Mouse (Mus musculus) limb, embryonic 12.5 days (tissue): ENCODE results near the gene Gm49369. TPM values are rescaled to one million over a fixed set of nuclear protein-coding genes. Genes with fewer than 3 reads are reported as not detected.
"Not testable (repeated sequence)": the region's sequence is repeated elsewhere in the genome, so short reads cannot be mapped to it uniquely, and the experiment has no call there.

Source experiments
- ATAC-seq: fragments of 200-750 bp; cut with Nextera tagmentation; 2 replicates; pipeline ENCODE4 v1.8.0; 2017; ENCODE audit warnings: low read depth, moderate TSS enrichment; ENCODE audit not compliant: insufficient number of reproducible peaks, insufficient read depth, low FRiP score, low TSS enrichment
- H3K27ac ChIP-seq: fragments of 300-500 bp; sonication (generic); 2 replicates; pipeline ENCODE4 v1.5.1; 2016; ENCODE audit warnings: mild to moderate bottlenecking, moderate library complexity
- H3K27me3 ChIP-seq: fragments of 300-500 bp; sonication (generic); 2 replicates; pipeline ENCODE4 v1.6.1; 2016; ENCODE audit warnings: mild to moderate bottlenecking, moderate library complexity
- H3K36me3 ChIP-seq: fragments of 300-500 bp; sonication (generic); 2 replicates; pipeline ENCODE4 v1.6.1; 2016; ENCODE audit warnings: mild to moderate bottlenecking, moderate library complexity
- H3K4me1 ChIP-seq: fragments of 300-500 bp; sonication (generic); replicated peaks from 2 replicates; pipeline ENCODE4 v1.6.1; 2016
- H3K4me2 ChIP-seq: fragments of 300-500 bp; sonication (generic); 2 replicates; pipeline ENCODE4 v1.6.1; 2016; ENCODE audit warnings: mild to moderate bottlenecking, moderate library complexity
- H3K4me3 ChIP-seq: fragments of 300-500 bp; sonication (generic); replicated peaks from 2 replicates; pipeline ENCODE4 v1.5.1; 2016; ENCODE audit warnings: mild to moderate bottlenecking
- H3K9ac ChIP-seq: fragments of 300-500 bp; sonication (generic); replicated peaks from 2 replicates; pipeline ENCODE4 v1.6.1; 2016; ENCODE audit warnings: mild to moderate bottlenecking, moderate library complexity
- H3K9me3 ChIP-seq: fragments of 300-500 bp; sonication (generic); 2 replicates; pipeline ENCODE4 v1.6.1; 2016; ENCODE audit warnings: mild to moderate bottlenecking, moderate library complexity
- WGBS: fragments of 180-500 bp; shearing (Covaris S2); methylation state at CpG from one replicate; pipeline ENCODE4 v1.1.7; 2016; 5-methylcytosine and 5-hydroxymethylcytosine counted together
- polyA plus RNA-seq: library from polyadenylated mRNA; unstranded; fragments of >200 nt; fragmentation: Nextera tagmentation; extraction: Ambion mirVana; gene quantifications from 2 replicates; pipeline ENCODE4 v1.2.1, GENCODE M21; 2016

Gene Gm49369
- polyA plus RNA-seq, 1 experiment from 2014 or later, result 3.4 TPM

DNA sequence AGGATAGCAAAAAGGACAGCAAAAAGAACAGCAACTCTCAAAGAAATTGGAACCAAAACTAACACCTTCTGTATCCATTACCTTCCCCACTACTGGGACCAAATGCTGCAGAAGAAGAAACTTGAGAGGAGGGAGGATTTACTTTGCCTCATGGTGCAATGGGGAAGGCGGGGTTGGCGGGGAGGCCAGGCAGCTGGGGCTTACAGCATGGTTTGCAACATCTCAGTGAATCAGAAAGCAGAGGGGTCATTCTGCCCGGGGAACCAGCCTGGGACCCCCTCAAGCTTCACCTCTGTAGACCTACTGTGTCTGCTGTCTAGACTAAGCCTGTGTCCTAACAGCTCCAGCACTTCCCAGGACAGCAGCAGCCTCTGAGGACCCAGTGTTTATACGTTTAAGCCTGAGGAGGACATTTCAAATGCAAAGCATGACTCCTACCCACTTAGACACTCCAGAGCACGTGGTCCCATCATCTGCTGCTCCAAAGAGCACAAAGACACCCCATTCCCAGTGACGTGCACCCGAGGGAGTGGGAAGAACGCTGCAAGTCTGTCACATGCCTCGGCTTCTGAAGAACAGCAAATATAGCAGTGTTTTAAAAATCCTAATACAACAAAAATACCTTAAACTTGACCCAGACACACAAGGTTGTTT is 33.0 kb downstream of the Gm49369 start:
- ATAC-seq, result peak; percentile 68
- Histone ChIP-seq H3K27me3 (peaks cover 4% of the 10 kb centered on the region; the same call in 1 of the 2 replicates), H3K36me3 (no peaks in the 10 kb centered on the region), H3K9me3 (no peaks in the 10 kb centered on the region), H3K4me2 (0 out of 2 replicates have a peak overlapping the region, but pooled peaks have one; percentile 15), H3K27ac (no peak overlapping the region), H3K9ac (no peak overlapping the region), H3K4me3 (no peak overlapping the region), H3K4me1 (peaks cover 6% of the 10 kb centered on the region)
- WGBS, result 31% methylated on average over 9 of the region's 9 CpGs

DNA sequence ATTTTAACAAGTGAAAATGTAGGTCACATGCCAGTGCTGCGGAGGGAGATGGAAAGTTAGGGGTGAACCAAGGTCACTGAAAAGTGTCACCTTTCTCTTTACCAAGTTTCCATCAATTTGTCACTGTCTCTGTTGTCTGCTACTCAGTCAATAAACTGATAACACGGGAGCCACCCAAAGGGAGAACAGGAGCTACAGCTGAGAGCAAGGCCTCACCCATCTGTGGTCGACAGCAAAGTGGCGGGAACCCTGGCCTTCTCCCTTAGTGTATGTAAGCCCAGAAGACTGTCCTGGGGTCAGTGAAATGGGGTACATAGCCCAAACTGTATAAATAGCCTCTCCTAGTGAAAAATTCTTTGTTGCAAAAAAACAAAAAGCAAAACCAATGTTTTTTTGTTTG is 34.9 kb downstream of the Gm49369 start:
- Histone ChIP-seq H3K9me3 (no peaks in the 10 kb centered on the region), H3K27ac (no peak overlapping the region), H3K4me3 (no peak overlapping the region), H3K9ac (no peak overlapping the region), H3K4me2 (no peak overlapping the region), H3K27me3 (peaks cover 4% of the 10 kb centered on the region; the same call in 1 of the 2 replicates), H3K4me1 (peaks cover 6% of the 10 kb centered on the region), H3K36me3 (no peaks in the 10 kb centered on the region)
- no peak for ATAC-seq
- 64% methylated on average over 4 of the region's 4 CpGs for WGBS

DNA sequence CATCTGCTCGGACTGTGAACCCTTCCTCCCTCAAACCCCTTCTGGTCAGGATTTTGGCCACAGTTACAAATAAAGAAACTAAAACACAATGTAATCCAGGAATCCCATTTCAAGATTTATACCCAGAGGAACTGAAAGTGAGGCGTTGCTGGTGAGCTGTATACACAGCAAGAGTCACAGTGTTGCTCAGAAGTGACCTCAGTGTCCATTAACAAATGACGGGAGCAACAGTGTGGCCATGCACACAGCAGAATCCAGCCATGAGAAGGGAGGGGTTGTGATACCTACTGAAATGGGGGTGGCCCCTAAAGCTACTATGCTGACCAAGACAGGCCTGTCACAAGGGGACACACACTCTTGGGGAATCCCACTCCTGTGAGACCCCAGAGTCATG is 40.2 kb downstream of the Gm49369 start:
- no peaks in the 10 kb centered on the region for H3K36me3 ChIP-seq
- WGBS, result 77% methylated on average over 3 of the region's 3 CpGs
- no peak overlapping the region for H3K9ac ChIP-seq
- no peak for ATAC-seq
- H3K27me3 ChIP-seq, result no peaks in the 10 kb centered on the region
- no peak overlapping the region for H3K4me3 ChIP-seq
- H3K4me2 ChIP-seq, result no peak overlapping the region
- no peaks in the 10 kb centered on the region for H3K9me3 ChIP-seq
- H3K4me1 ChIP-seq, result peaks cover 10% of the 10 kb centered on the region; the same call in 1 of the 2 replicates
- H3K27ac ChIP-seq, result peak overlapping the region; percentile 37; the same call in 1 of the 2 replicates

DNA sequence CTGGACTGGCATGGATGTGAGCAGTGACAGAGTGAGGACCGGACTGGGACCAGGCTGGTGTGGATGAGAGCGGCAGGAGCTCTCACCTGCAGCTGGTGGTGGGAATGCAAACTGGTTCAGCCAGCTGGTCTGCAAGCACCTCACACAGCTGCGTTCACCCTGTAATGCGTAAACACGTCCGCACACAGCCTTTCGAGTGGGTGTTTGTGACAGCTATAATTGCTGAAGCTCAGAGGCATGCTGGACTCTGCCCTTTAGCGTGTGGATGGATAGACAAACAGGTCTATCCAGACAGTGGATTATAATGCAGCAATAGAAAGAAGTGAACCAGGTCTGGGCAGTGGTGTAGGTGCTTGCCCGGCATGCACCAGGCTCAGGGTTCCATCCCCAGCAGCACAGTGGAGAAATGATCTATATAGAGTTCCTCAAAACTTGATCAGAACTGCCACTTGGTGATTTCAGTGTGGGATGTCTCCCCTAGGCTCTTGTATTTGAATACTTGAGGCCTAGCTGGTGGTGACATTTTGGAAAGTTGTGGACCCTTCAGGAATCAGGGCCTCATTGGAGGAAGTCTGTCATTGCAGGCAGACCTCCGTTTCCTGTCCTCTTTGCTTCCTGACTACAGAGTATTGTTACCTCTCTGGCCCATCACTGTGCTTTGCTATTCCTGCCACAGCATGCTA is 40.8 kb downstream of the Gm49369 start:
- Histone ChIP-seq H3K27ac (peak overlapping the region; percentile 37; the same call in 1 of the 2 replicates), H3K4me3 (no peak overlapping the region), H3K27me3 (no peaks in the 10 kb centered on the region), H3K36me3 (no peaks in the 10 kb centered on the region), H3K9ac (no peak overlapping the region), H3K9me3 (no peaks in the 10 kb centered on the region), H3K4me2 (no peak overlapping the region), H3K4me1 (peaks cover 10% of the 10 kb centered on the region; the same call in 1 of the 2 replicates)
- WGBS, result 54% methylated on average over 10 of the region's 10 CpGs
- ATAC-seq, result no peak

DNA sequence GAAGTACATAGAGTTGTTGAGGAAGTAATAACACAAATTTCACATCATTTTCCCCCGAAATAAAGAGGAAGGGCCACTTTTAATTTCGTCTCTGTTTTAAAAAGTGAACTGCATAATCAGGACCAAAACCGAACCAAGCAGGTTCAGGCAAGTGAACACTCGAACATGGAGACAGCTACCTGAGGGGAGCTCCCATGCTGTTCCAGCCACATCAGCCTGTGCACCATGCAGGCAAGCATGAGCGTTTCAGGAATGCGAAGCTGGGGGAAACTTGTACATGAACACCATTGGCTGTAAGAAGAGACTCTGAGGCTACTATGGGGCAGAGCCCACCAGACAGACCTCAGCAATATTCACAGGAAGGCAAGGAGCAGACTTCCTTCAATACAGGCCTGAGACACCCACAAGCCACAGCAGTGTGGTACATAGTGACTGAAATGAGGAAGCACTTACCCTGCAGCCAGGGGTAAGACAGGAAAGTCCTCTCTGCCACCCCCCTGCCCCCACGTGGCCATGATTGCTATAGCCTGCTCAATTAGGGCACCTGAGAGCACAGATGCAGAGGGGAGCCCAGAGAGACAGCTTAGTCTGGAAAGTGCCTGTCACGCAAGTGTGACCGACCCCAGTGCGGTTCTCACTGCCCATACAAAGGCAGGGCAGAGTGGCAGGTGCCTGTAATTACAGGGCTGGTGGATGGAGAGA is 42.0 kb downstream of the Gm49369 start:
- Histone ChIP-seq H3K4me1 (peaks cover 10% of the 10 kb centered on the region; the same call in 1 of the 2 replicates), H3K4me2 (no peak overlapping the region), H3K9ac (no peak overlapping the region), H3K36me3 (no peaks in the 10 kb centered on the region), H3K9me3 (no peaks in the 10 kb centered on the region), H3K27me3 (no peaks in the 10 kb centered on the region), H3K4me3 (no peak overlapping the region), H3K27ac (0 out of 2 replicates have a peak overlapping the region, but pooled peaks have one; percentile 12)
- ATAC-seq, result no peak
- 51% methylated on average over 10 of the region's 10 CpGs for WGBS

DNA sequence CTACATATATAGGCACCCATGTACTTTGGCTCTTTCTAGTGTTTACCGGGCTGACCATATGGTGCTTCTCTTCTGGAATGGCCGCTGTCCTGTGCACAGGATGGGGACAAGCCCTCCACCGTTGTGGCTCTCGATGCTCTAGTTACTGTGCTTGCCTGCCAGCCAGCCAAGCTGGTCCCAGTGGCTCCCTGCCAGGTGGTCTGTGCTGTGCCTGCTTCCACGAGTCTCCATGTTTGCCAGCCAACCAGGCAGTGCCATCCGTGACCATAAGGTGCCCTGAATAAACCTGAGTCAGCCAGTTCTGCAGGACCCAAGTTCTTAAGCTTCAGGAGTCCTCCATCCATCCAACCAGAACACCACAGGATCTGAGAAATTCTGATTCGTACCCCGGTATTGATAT is 47.3 kb downstream of the Gm49369 start:
- peaks cover 25% of the 10 kb centered on the region for H3K4me1 ChIP-seq
- WGBS, result 86% methylated on average over 8 of the region's 8 CpGs
- H3K9me3 ChIP-seq, result no peaks in the 10 kb centered on the region
- no peak overlapping the region for H3K27ac ChIP-seq
- no peaks in the 10 kb centered on the region for H3K36me3 ChIP-seq
- no peak overlapping the region for H3K9ac ChIP-seq
- no peak overlapping the region for H3K4me3 ChIP-seq
- no peaks in the 10 kb centered on the region for H3K27me3 ChIP-seq
- no peak overlapping the region for H3K4me2 ChIP-seq
- ATAC-seq, result no peak

DNA sequence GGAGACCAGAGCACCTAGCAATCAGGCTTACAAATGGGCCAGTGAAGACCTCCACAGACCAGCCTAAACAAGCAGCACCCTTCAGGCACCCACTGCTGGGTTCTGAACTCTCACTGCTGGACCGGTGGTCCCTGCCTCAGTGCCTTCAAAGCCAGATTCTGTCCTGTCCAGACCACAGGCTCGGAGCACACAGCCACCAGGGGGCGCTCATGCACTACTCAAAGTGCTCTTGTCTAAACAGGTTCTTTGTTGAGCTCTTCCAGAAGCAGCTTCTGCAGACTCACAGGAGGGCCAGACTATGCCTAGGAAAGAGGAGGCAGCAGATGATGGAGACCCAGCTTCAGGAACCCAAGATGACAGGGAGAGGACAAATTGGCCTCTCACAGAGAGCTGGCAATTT is 48.2 kb downstream of the Gm49369 start:
- peak; percentile 68 for ATAC-seq
- WGBS, result 3% methylated on average over 3 of the region's 3 CpGs
- Histone ChIP-seq H3K9me3 (no peaks in the 10 kb centered on the region), H3K4me2 (no peak overlapping the region), H3K4me3 (no peak overlapping the region), H3K27ac (no peak overlapping the region), H3K27me3 (no peaks in the 10 kb centered on the region), H3K4me1 (peaks cover 28% of the 10 kb centered on the region), H3K36me3 (no peaks in the 10 kb centered on the region), H3K9ac (no peak overlapping the region)

DNA sequence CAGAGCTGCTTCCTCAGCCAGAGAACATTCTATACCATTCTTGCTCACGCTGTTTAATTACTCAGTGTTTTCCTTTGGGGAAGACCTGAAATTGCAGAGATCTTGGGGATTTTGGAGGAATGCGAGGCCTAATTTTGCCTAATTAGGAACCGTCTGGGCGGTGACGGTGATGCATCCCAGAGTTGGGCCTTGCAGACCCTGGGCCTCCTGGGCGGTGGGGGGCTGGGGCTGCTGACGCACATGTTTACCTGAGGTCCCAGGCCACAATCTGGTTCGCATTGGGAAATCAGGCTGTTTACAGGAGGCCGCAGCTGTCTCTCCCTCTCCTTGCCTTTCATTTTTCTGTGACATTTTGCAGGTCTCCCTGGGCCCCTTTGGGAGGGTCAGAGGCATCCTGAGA is 49.7 kb downstream of the Gm49369 start:
- ATAC-seq, result not testable (repeated sequence)
- WGBS, result 31% methylated on average over 5 of the region's 9 CpGs

DNA sequence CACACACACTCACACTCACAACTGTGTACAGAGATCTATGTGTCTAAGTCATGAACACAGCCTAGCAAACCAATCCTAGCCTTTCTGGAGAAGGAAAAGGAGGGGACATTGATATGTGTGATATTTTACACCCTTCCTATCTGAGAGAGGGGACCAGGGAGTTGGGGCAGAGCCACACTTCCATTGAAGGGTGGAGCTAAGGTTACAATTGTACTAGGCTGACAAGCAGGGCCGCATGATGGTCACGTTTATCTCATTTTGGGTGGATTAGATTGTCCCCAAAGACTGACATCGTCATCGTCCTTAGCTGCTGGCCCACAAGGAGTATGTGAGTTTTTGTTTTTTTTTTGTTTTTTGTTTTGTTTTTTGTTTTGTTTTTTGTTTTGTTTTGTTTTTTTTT is 51.2 kb downstream of the Gm49369 start:
- H3K27me3 ChIP-seq, result no peaks in the 10 kb centered on the region
- 79% methylated on average over 4 of the region's 4 CpGs for WGBS
- H3K4me2 ChIP-seq, result no peak overlapping the region
- peaks cover 28% of the 10 kb centered on the region for H3K4me1 ChIP-seq
- no peaks in the 10 kb centered on the region for H3K9me3 ChIP-seq
- H3K36me3 ChIP-seq, result no peaks in the 10 kb centered on the region
- no peak for ATAC-seq
- H3K9ac ChIP-seq, result no peak overlapping the region
- no peak overlapping the region for H3K27ac ChIP-seq
- H3K4me3 ChIP-seq, result no peak overlapping the region

More for the DNA sequence above, 49.7 kb downstream of the Gm49369 start:
- not testable (repeated sequence) for H3K27me3 ChIP-seq, H3K9ac ChIP-seq, H3K4me2 ChIP-seq, H3K9me3 ChIP-seq, H3K4me3 ChIP-seq, H3K36me3 ChIP-seq
- peak overlapping the region; percentile 66; the same call in 1 of the 2 replicates for H3K27ac ChIP-seq
- H3K4me1 ChIP-seq, result peaks cover 28% of the 10 kb centered on the region

DNA sequence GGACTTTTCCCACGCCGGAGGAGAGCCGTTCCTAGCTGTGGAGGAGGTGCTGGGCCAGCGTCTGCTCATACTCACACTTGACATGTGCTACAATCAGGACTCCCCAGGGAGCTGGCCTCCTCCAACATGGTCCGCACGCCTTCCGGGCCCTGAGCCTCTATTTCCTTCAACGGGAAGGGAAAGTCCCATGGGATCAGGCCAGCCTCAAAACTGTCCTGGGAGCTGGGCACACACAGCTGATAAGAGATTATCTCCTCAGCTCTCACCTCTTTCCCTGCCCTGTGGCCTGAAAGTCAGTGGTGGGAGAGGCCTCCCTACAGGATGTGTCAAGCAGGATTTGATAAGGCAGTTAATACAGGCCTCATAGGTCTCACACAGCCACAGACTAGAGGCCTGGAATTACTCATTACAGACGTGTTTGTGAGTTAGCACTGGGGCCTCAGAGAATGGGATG is 52.2 kb downstream of the Gm49369 start:
- 41% methylated on average over 9 of the region's 9 CpGs for WGBS
- ATAC-seq, result no peak
- Histone ChIP-seq H3K36me3 (no peaks in the 10 kb centered on the region), H3K4me2 (no peak overlapping the region), H3K9ac (no peak overlapping the region), H3K27me3 (no peaks in the 10 kb centered on the region), H3K9me3 (no peaks in the 10 kb centered on the region), H3K4me1 (peaks cover 28% of the 10 kb centered on the region), H3K27ac (0 out of 2 replicates have a peak overlapping the region, but pooled peaks have one; percentile 12), H3K4me3 (no peak overlapping the region)

DNA sequence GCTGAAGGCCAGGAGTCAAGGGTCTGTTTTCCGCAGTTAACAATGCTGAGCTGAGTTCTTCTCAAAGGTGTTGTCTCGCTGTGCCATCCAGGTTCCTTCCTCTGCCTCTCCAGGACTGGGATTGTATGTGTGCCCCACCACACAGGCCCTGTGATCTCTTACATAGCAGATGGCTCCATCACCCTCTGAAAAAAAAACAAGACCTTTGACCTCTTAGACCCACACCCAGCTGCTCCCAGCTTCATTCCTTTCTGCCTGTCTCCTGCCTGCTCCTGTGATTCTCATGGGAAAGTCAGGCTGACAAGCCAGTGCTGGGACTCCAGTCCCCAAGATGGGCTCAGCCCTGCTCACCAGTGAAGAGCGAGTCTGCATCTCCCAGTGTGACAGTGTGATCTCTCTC is 54.0 kb downstream of the Gm49369 start:
- WGBS, result 52% methylated on average over 3 of the region's 3 CpGs
- Histone ChIP-seq H3K4me3 (no peak overlapping the region), H3K4me2 (no peak overlapping the region), H3K27ac (no peak overlapping the region), H3K9ac (no peak overlapping the region), H3K27me3 (no peaks in the 10 kb centered on the region), H3K4me1 (peaks cover 19% of the 10 kb centered on the region), H3K36me3 (no peaks in the 10 kb centered on the region), H3K9me3 (no peaks in the 10 kb centered on the region)
- no peak for ATAC-seq
